Mouse (Mus musculus): ENCODE data around the gene Lyrm4. TPM values are rescaled to one million over a fixed set of nuclear protein-coding genes. Genes with fewer than 3 reads are reported as not detected.

The Lyrm4 gene
- total RNA-seq, 2 experiments from 2014 or later: 4.8 to 5.1 TPM

DNA sequence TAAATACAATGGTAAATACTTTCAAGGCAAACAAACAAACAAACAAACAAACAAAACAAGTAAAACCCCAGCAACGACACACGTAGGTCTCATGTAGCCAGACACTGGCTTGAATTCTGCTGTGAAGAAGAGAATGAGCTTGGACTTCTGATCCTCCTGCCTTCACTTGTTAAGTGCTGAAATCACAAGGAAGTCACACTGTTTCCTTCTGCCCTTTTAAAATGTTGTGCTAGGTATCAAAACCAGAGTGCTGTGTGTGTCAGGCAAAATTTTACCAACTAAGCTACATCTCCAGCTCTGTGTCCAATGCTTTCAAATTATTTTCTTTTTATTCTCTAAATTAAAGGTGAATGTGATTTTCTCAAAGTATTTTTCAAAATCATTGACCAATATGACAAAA, 6.0 kb downstream of the Lyrm4 start:
- intact Hi-C loops (cut with DNase I): no loop called here
- no peak for DNase-seq

GRCm38 (mm10) chr13:36108528-36108927, 8.8 kb downstream of the Lyrm4 start:
- no peak for DNase-seq
- intact Hi-C loops (cut with DNase I): no loop called here

- intact Hi-C loops (cut with DNase I): no loop called here
- no peak for DNase-seq
Observed at GRCm38 (mm10) chr13:36105591-36105990, 11.7 kb downstream of the Lyrm4 start.

DNA sequence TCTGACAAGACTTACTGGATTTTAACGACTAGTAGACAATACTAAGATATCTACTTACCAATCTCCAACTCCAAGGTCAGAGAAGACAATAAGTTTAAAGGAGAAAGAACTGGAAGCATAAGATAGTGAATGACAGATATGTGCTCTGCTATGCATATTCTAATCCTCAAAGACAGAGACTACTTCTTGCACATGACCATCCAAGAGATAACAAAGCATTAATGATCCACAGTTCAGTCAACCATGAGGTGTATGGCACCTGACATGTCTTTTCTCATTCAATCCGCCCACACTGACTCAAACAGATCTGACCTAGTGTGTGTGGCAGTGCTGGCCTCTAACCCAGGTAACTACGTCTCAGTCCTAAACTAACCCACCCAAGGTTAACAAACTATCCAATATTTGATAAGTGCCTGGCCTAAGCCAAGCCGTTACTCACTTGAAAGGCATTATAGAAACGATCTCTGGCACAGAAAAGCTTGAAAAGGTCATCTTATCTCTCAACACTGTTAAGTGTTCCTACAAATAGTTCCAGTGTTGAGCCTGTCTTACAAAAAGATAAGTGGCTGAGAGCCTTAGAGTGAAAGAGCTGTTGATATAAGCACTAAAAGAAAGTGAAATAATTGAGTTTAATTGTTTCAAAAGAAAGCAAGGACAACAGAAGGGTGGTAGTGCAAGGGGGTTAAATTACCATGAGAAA, 20.5 kb downstream of the Lyrm4 start:
- intact Hi-C loops (cut with DNase I): no loop called here
- no peak for DNase-seq

GRCm38 (mm10) chr13:36088168-36088567, 29.2 kb downstream of the Lyrm4 start:
- DNase-seq: no peak
- intact Hi-C loops (cut with DNase I): no loop called here

GRCm38 (mm10) chr13:36087427-36087826, 29.9 kb downstream of the Lyrm4 start:
- DNase-seq: no peak

DNA sequence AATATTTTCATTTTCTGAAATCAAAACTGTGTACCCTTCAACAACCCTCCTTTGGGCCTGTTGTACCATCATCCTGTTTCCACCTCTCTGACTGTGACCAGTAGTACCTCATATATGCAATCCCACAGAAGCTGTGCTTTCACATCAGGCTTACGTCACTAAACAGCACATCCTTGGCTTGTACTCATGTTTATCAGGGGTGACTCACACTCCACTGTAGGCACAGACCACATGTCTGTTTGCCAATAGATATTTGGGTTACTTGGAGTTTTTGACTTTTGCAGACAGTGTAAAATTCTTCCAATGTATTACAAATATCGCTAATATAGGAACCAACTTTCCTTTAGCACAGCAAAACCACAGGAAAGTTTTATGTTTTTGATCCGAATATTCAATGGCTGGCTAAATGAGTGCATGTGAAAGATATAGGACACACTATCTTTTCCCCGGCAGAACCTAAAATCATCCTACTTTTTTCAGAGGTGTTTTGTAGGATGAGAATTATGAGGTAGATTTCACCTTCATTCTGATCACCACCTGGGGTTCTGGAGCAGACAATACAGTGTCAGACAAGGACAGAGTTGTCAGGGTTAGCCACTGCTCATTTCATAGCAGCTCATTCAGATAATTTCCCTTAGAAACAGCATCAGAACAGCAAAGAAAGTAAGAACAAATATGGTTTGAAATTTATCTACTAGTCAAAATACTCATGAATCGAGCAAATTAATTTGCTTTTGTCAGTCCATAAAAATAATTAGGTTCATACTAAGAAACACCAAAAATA, 30.5 kb downstream of the Lyrm4 start:
- intact Hi-C loops (cut with DNase I): no loop called here
- no peak for DNase-seq

More at GRCm38 (mm10) chr13:36087427-36087826, 29.9 kb downstream of the Lyrm4 start:
- intact Hi-C loops (cut with DNase I): no loop called here

DNA sequence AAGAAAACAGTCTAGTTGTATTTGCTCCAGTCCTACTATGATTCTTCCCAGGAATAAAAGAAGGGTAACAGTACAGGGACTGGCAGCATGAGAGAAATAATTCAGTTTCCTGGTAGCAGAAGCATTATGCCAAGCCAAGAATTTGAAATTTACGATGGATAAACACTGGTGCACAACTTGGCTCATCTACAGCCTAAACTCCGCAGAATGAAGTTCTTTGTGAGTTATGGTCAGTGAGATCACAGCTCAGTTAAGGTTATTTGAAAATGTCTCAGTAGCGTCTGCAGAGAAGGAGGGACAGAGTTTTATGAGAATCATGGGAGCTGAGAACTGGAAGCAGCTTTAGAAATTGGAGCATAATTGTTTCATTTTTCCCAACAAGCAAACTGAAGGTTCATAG, 31.4 kb downstream of the Lyrm4 start:
- DNase-seq: no peak
- intact Hi-C loops (cut with DNase I): no loop called here

GRCm38 (mm10) chr13:36084701-36085100, 32.6 kb downstream of the Lyrm4 start:
- no peak for DNase-seq
- intact Hi-C loops (cut with DNase I): no loop called here

- intact Hi-C loops (cut with DNase I): no loop called here
- no peak for DNase-seq
Observed at GRCm38 (mm10) chr13:36081591-36081990, 35.7 kb downstream of the Lyrm4 start.

DNA sequence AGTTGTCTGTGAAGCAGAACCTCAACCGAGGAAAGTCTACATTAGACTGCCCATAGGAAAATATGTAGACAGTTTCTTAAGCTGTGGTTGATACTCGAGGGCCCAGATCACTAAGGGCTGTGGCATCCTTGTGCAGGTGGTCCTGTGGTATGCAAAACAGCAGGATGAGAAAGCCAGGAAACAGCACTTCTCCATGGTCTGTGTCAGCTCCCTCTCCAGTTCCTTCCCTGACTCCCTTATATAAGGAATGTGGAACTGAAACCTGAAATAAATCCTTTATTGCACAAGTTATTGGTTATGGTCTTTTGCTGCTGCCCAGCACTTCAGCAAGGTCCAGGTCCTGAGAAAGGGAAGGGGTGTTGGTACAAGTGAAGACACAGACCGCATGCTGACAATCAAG, 42.8 kb downstream of the Lyrm4 start:
- intact Hi-C loops (cut with DNase I): no loop called here

GRCm38 (mm10) chr13:36066676-36067075, 50.6 kb downstream of the Lyrm4 start:
- intact Hi-C loops (cut with DNase I): no loop called here

More for the DNA sequence above, 42.8 kb downstream of the Lyrm4 start:
- no peak for DNase-seq

GRCm38 (mm10) chr13:36057489-36057888, 59.8 kb downstream of the Lyrm4 start:
- no peak for DNase-seq
- intact Hi-C loops (cut with DNase I): no loop called here

More at GRCm38 (mm10) chr13:36066676-36067075, 50.6 kb downstream of the Lyrm4 start:
- DNase-seq: no peak

DNA sequence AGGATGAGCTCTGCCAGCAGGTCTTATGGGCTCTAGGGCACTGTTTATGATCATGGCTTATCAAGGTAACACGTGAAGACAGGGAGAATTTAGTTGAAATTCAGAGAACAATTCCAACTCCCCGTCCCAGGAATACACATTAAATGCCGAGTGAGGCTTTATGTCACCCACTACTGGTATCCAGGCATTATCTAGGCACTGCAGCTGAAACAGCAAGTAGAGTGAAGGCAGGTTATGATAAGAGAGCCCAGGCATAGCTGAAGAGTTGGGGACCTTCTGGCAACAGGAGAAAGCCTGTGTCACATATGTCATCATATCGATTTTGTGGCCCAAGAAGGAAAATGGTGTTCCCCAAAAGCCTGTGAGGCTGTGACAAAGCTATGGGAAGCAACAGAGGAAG, 60.4 kb downstream of the Lyrm4 start:
- intact Hi-C loops (cut with DNase I): no loop called here
- no peak for DNase-seq

DNA sequence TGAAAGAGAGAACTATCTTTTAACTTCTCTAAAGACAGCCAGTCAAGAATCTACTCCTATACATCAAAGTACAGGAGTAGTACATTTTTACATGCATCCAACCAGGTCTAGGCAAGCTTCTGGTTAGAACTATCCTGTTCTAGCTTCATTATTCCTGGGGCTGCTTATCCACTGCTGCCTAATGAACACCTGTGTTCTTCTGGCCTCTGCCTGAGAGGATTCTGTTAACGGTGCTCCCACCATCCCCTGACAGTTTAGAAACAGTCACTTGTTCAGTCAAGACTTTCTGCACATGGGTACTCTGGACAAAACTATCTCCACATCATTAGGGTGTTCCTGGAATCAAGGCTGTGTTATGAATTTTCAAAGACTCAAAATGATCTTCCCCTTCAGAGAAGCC, 60.8 kb downstream of the Lyrm4 start:
- intact Hi-C loops (cut with DNase I): no loop called here
- no peak for DNase-seq

DNA sequence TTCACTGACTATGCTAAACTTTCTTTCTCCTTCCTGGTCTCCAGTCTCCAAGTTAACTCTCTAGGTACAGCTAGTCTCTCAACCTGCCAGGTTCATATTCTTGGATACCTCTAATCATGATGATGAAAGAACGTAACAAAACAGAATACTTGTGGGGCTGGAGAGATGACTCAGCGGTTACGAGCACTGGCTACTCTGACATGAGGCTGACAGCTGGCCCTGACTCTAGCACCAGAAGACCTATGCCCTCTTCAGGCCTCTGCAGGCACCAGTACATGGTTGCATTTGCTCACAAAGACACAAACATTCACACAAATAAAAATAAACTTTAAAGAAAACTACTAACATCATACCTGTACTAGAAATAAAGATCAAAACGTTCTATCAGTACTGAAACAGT, 81.8 kb downstream of the Lyrm4 start:
- no peak for DNase-seq
- intact Hi-C loops (cut with DNase I): no loop called here

- intact Hi-C loops (cut with DNase I): no loop called here
- no peak for DNase-seq
Observed at GRCm38 (mm10) chr13:36031959-36032358, 85.4 kb downstream of the Lyrm4 start.

DNA sequence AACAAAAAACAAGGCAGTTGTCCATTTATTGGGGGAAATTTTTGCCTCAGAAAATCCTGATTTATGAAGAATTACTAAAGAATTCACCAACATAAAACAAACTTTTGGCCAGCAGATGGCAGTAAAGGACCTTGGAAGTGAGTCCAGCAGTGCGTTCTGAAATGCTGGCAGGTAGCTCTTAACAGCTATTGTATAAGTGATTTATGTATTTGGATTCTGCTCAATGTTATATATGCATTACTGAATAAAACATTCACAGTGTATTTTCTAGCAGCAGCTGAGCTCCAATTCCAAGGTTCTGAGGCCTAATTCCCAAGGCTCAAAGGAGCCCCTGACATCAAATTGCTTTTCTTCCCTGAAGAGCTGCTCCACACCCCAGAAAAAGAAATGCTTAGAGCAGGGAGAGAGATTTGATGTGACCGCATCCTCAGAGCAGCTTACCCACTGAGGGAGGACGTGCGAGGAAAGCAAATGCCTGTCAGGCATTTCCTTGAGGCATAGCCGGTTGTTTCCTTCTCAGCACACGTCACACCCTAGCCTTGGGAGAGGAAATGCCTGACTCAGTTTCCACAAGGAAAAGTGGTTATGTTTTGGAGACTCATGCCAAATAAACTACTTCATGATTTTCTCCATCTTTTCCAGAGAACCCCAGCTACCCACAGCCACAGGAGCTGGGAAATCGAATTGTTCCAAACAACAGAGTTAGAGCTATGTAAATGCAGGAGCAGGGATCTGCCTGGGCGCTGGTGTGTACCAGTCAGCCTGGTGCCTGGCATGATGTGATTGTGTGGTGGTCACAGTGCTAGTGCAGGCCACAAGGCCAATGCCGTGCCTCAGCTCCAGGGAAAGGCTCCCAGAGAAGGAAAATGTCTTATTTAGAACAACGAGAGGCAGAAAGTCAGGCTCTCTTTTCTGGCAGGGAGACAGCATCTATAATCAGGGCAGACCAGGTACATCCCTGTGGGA, 97.7 kb downstream of the Lyrm4 start:
- intact Hi-C loops (cut with DNase I): loop anchor here (2.0 to 5.0 kb wide), 2 partner anchors 258 to 1291 kb away; no protein-coding TSS in a partner anchor
- peak in 1 of 2 experiments; percentile 41 for DNase-seq

GRCm38 (mm10) chr13:36018017-36018416, 99.3 kb downstream of the Lyrm4 start:
- no peak for DNase-seq
- intact Hi-C loops (cut with DNase I): loop anchor here (2.0 kb wide), 1 partner anchor 1293 kb away; no protein-coding TSS in a partner anchor

DNA sequence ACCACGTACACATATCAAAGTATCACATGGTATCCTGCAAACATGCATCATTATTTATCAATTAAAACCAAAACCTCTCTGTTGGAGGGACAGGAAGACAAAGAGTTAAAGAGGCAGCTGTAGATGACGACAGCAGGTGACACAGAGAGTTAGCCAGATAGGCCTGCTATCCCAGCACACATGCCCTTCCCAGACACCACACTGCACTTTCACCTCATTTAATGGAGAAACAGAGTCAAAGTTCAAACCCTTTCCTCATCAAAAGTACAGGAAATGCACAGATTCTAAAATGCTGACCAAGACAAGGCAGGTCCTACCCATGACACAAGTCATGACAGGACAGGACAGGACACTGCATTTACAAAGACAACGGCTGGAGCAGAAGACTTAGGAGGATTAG, 101.7 kb downstream of the Lyrm4 start:
- intact Hi-C loops (cut with DNase I): no loop called here

DNA sequence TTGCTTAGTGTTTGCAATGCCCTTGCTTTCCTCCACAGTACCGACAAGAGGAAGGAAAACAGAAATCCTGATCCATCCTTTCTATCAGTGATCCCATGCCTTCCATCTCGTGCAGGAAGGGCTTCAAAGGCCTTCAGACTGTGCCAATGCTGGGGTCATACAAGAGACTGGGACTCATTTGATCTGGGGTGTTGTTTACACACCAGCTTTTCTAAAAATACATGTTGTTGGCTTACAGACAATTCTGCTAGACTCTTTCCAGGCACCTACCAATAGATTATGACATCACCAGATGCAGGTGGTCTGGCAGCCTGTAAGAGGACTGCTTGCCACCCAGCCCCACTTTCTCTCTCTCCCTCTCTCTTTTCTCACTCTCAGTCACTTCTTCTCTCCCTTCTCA, 107.3 kb downstream of the Lyrm4 start:
- intact Hi-C loops (cut with DNase I): no loop called here

More for the DNA sequence above, 101.7 kb downstream of the Lyrm4 start:
- DNase-seq: no peak

More for the DNA sequence above, 107.3 kb downstream of the Lyrm4 start:
- no peak for DNase-seq
